8 mouse cellular contexts compared by ENCODE assay signal in the genomic region with DNA sequence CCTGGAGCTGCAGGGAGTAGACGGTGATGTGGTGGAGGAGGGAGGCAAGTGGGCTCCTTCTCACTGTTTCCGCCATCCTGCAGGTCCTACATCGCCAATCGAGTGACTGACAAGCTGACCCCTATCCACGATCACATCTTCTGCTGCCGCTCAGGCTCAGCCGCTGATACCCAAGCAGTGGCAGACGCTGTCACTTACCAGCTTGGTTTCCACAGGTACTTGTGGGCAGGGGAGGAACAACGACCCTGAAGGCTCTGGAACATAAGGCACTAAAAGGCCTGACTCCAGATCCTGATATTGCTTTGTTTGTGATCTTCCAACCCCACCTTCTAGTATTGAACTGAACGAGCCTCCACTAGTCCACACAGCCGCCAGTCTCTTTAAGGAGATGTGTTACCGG. TPM values are rescaled to one million over a fixed set of nuclear protein-coding genes. Genes with fewer than 3 reads are reported as not detected.
DNase-seq lines count a peak whose midpoint lies in the region; ATAC-seq and TF ChIP-seq lines count a peak whose summit lies in the region.
"Had no signal": no experiment of that assay in that cellular context is flagged by ENCODE, and none has a peak within 500 bp of the region (broad histone marks: within the 10 kb centered on the region; RNA-seq: fewer than 3 reads in every experiment).

No protein-coding gene starts in this region.

- WGBS in limb, embryonic 10.5 days: 93% methylated on average over 12 of the region's 12 CpGs
- WGBS in neural tube, embryonic 14.5 days: 85% methylated on average over 12 of the region's 12 CpGs

- no peak for DNase-seq in left cerebral cortex, adult 2 months (ENCODE audit: extremely low spot score in 1 of 2, low spot score in 2 of 2)
- DNase-seq in left cerebral cortex, postnatal 4 days: no peak
- no peak for DNase-seq in limb, embryonic 10.5 days (ENCODE audit: low spot score)
- DNase-seq in urinary bladder, adult 18-20 months (ENCODE audit: low spot score in 2 of 2): no peak

- H3K36me3 ChIP-seq in limb, embryonic 10.5 days: peaks cover 40% of the 10 kb centered on the region
- H3K36me3 ChIP-seq in neural tube, embryonic 14.5 days (ENCODE audit: control insufficient read depth, insufficient read depth, low read length): peaks cover 19% of the 10 kb centered on the region

- 0 out of 2 replicates have a peak, but pooled peaks cover 5% of the 10 kb centered on the region for H3K4me1 ChIP-seq in embryonic fibroblast, embryonic 13.5 days (ENCODE audit: control insufficient read depth, insufficient read depth, low read length)
- peaks cover 10% of the 10 kb centered on the region for H3K4me1 ChIP-seq in limb, embryonic 10.5 days
- peaks cover 8% of the 10 kb centered on the region for H3K4me1 ChIP-seq in neural tube, embryonic 14.5 days (ENCODE audit: control insufficient read depth, insufficient read depth, low read length)

- TF ChIP-seq CTCF in left cerebral cortex, adult 2 months (IDR thresholded peaks at IDR 0.05): no peak
- TF ChIP-seq CTCF in embryonic fibroblast, embryonic 13.5 days (IDR thresholded peaks at IDR 0.05; ENCODE audit: borderline replicate concordance, insufficient read depth, low read length): no peak

- H3K27me3 ChIP-seq in limb, embryonic 10.5 days (ENCODE audit: low read depth, poor library complexity, severe bottlenecking): no peaks in the 10 kb centered on the region
- H3K27me3 ChIP-seq in neural tube, embryonic 14.5 days (ENCODE audit: control insufficient read depth, insufficient read depth, low read length): no peaks in the 10 kb centered on the region

- H3K27ac ChIP-seq in left cerebral cortex, adult 2 months: no peak overlapping the region
- no peak overlapping the region for H3K27ac ChIP-seq in embryonic fibroblast, embryonic 13.5 days (ENCODE audit: insufficient read depth, low read length)
- H3K27ac ChIP-seq in limb, embryonic 10.5 days: no peak overlapping the region; the same call in 1 of the 2 replicates
- no peak overlapping the region for H3K27ac ChIP-seq in neural tube, embryonic 14.5 days (ENCODE audit: low read depth, low read length)

- H3K9ac ChIP-seq in neural tube, embryonic 14.5 days (replicated peaks; ENCODE audit: low read depth, low read length): no peak overlapping the region

- TF ChIP-seq POLR2A in embryonic fibroblast, embryonic 13.5 days (IDR thresholded peaks at IDR 0.05; ENCODE audit: low read depth, low read length): no peak

- no peak for ATAC-seq in neural tube, embryonic 14.5 days (ENCODE audit: low read depth)
- ATAC-seq in inflammation-experienced regulatory T-cells, adult 6 months: no peak

- intact Hi-C loops in left cerebral cortex, adult 2 months (cut with DNase I): no loop called here
- intact Hi-C loops in left cerebral cortex, postnatal 4 days (cut with DNase I): no loop called here

- H3K9me3 ChIP-seq in limb, embryonic 10.5 days (replicated peaks): no peaks in the 10 kb centered on the region
- H3K9me3 ChIP-seq in neural tube, embryonic 14.5 days (ENCODE audit: control insufficient read depth, low read length): no peaks in the 10 kb centered on the region

- peak overlapping the region; percentile 75 for H3K4me2 ChIP-seq in neural tube, embryonic 14.5 days (ENCODE audit: low read depth, low read length)

- peak overlapping the region; percentile 73; the same call in 1 of the 2 replicates for H3K4me3 ChIP-seq in left cerebral cortex, adult 2 months
- H3K4me3 ChIP-seq in embryonic fibroblast, embryonic 13.5 days (ENCODE audit: insufficient read depth, low read length): peak overlapping the region; percentile 97
- peak overlapping the region; percentile 81 for H3K4me3 ChIP-seq in limb, embryonic 10.5 days
- peak overlapping the region; percentile 58 for H3K4me3 ChIP-seq in neural tube, embryonic 14.5 days (ENCODE audit: low read depth, low read length)

RNA-seq across cellular contexts. Expression of a gene that starts 1.0 kb away (rescaled TPM):
- total RNA-seq in left cerebral cortex, adult 2 months (2021): 100 to 1,000 TPM; 164 to 169 TPM
- 100 to 1,000 TPM; 269 to 276 TPM for total RNA-seq in left cerebral cortex, postnatal 4 days (2021)
- 162 and 177 TPM in 2 replicates for polyA plus RNA-seq in embryonic fibroblast, embryonic 13.5 days (2011; ENCODE audit: insufficient read length, low read depth, missing spikeins)
- polyA plus RNA-seq in limb, embryonic 10.5 days (2016; fragmentation: Nextera tagmentation; extraction: Ambion mirVana): 1,140 and 1,215 TPM in 2 replicates
- polyA plus RNA-seq in neural tube, embryonic 14.5 days (2014; fragmentation: Nextera tagmentation; extraction: Ambion mirVana): 743 and 801 TPM in 2 replicates
- polyA plus RNA-seq in inflammation-experienced regulatory T-cells, adult 6 months (2017; shearing (Covaris generic)): 100 to 1,000 TPM; 376 to 387 (median 385) TPM

RNA-seq across cellular contexts. Expression of a gene that starts 6.5 kb away (rescaled TPM):
- total RNA-seq in left cerebral cortex, adult 2 months (2021): not detected
- total RNA-seq in left cerebral cortex, postnatal 4 days (2021): not detected
- not detected in 2 replicates for polyA plus RNA-seq in embryonic fibroblast, embryonic 13.5 days (2011; ENCODE audit: insufficient read length, low read depth, missing spikeins)
- polyA plus RNA-seq in limb, embryonic 10.5 days (2016; fragmentation: Nextera tagmentation; extraction: Ambion mirVana): not detected in 2 replicates
- polyA plus RNA-seq in neural tube, embryonic 14.5 days (2014; fragmentation: Nextera tagmentation; extraction: Ambion mirVana): not detected in 2 replicates
- polyA plus RNA-seq in inflammation-experienced regulatory T-cells, adult 6 months (2017; shearing (Covaris generic)): not detected
- total RNA-seq: left cerebral cortex, postnatal 14 days had no signal

RNA-seq across cellular contexts. Expression of a gene that starts 7.2 kb away (rescaled TPM):
- not detected for total RNA-seq in left cerebral cortex, adult 2 months (2021)
- total RNA-seq in left cerebral cortex, postnatal 4 days (2021): not detected
- polyA plus RNA-seq in embryonic fibroblast, embryonic 13.5 days (2011; ENCODE audit: insufficient read length, low read depth, missing spikeins): not detected in 2 replicates
- polyA plus RNA-seq in limb, embryonic 10.5 days (2016; fragmentation: Nextera tagmentation; extraction: Ambion mirVana): 0.16 and 0.19 TPM in 2 replicates
- 0.27 TPM in 1 of 2 replicates, not detected in the other for polyA plus RNA-seq in neural tube, embryonic 14.5 days (2014; fragmentation: Nextera tagmentation; extraction: Ambion mirVana)
- polyA plus RNA-seq in inflammation-experienced regulatory T-cells, adult 6 months (2017; shearing (Covaris generic)): not detected
- total RNA-seq: left cerebral cortex, postnatal 14 days had no signal

RNA-seq across cellular contexts. Expression of a gene that starts 11.8 kb away (rescaled TPM):
- not detected for total RNA-seq in left cerebral cortex, adult 2 months (2021)
- total RNA-seq in left cerebral cortex, postnatal 4 days (2021): under 1 TPM in 1 of 2 experiments, not detected in 1; 0.62 TPM
- polyA plus RNA-seq in embryonic fibroblast, embryonic 13.5 days (2011; ENCODE audit: insufficient read length, low read depth, missing spikeins): 0.79 TPM in 1 of 2 replicates, not detected in the other
- 0.30 TPM in 1 of 2 replicates, not detected in the other for polyA plus RNA-seq in limb, embryonic 10.5 days (2016; fragmentation: Nextera tagmentation; extraction: Ambion mirVana)
- polyA plus RNA-seq in neural tube, embryonic 14.5 days (2014; fragmentation: Nextera tagmentation; extraction: Ambion mirVana): not detected in 2 replicates
- polyA plus RNA-seq in inflammation-experienced regulatory T-cells, adult 6 months (2017; shearing (Covaris generic)): not detected
- total RNA-seq: left cerebral cortex, postnatal 14 days had no signal

RNA-seq across cellular contexts. Expression of a gene that starts 13.7 kb away (rescaled TPM):
- 10 to 100 TPM; 12.8 to 13.6 TPM for total RNA-seq in left cerebral cortex, adult 2 months (2021)
- total RNA-seq in left cerebral cortex, postnatal 4 days (2021): 10 to 100 TPM; 32.1 to 34.2 TPM
- polyA plus RNA-seq in embryonic fibroblast, embryonic 13.5 days (2011; ENCODE audit: insufficient read length, low read depth, missing spikeins): 19.7 and 23.3 TPM in 2 replicates
- 1.4 and 2.0 TPM in 2 replicates for polyA plus RNA-seq in limb, embryonic 10.5 days (2016; fragmentation: Nextera tagmentation; extraction: Ambion mirVana)
- polyA plus RNA-seq in neural tube, embryonic 14.5 days (2014; fragmentation: Nextera tagmentation; extraction: Ambion mirVana): 13.7 and 16.6 TPM in 2 replicates
- 1 to 10 TPM; 1.8 to 2.1 (median 2.0) TPM for polyA plus RNA-seq in inflammation-experienced regulatory T-cells, adult 6 months (2017; shearing (Covaris generic))
